Mouse (Mus musculus) liver, adult 2 months (tissue): ENCODE data around the gene Klhl23.

Experiments used
- CTCF ChIP-seq: fragments of 200-500 bp; IDR thresholded peaks from 2 replicates; pipeline ENCODE4 v1.5.1; 2011; ENCODE audit warnings: low read depth, low read length, control low read depth
- POLR2A ChIP-seq: fragments of 200-500 bp; IDR thresholded peaks from 2 replicates; pipeline ENCODE4 v1.6.1; 2011; ENCODE audit warnings: low read length, control low read depth; ENCODE audit not compliant: insufficient read depth; ENCODE audit errors: extremely low read depth

- no peak for TF ChIP-seq CTCF
- TF ChIP-seq POLR2A: no peak
Measured at GRCm38 (mm10) chr2:69820201-69820600, 1.5 kb upstream of the Klhl23 start.
